Mouse (Mus musculus) skeletal muscle tissue, adult 2 months (tissue): Measurements from ENCODE around the gene Gm47429.
A peak's percentile ranks its signal among the peaks of the same experiment; 100 is the strongest.
"Not testable (repeated sequence)": the region's sequence is repeated elsewhere in the genome, so short reads cannot be mapped to it uniquely, and the experiment has no call there.

ENCODE experiments used
- DNase-seq: peaks from one replicate; pipeline ENCODE4 v3.0.0-alpha.2; 2012; ENCODE audit warnings: low read depth, low spot score

Gene Gm47429

GRCm38 (mm10) chr13:50443812-50444211 is at the start of gene Gm47429:
Gene Gm47429, minus strand, starts transcription at chr13:50443912.
- no peak for DNase-seq

GRCm38 (mm10) chr13:50488510-50488909 is 44.8 kb upstream of the Gm47429 start:
- not testable (repeated sequence) for DNase-seq

GRCm38 (mm10) chr13:50467007-50467406 is 23.3 kb upstream of the Gm47429 start, which contains the start of gene Nutm2:
Gene Nutm2, plus strand, starts transcription at chr13:50467307.
- no peak for DNase-seq

GRCm38 (mm10) chr13:50464621-50465562 is 21.2 kb upstream of the Gm47429 start:
- no peak for DNase-seq

- DNase-seq: not testable (repeated sequence)
Measured at GRCm38 (mm10) chr13:50460433-50460832, 16.7 kb upstream of the Gm47429 start.

GRCm38 (mm10) chr13:50453426-50453825 is 9.7 kb upstream of the Gm47429 start:
- DNase-seq: no peak

GRCm38 (mm10) chr13:50452266-50452665 is 8.6 kb upstream of the Gm47429 start:
- DNase-seq: not testable (repeated sequence)

DNA sequence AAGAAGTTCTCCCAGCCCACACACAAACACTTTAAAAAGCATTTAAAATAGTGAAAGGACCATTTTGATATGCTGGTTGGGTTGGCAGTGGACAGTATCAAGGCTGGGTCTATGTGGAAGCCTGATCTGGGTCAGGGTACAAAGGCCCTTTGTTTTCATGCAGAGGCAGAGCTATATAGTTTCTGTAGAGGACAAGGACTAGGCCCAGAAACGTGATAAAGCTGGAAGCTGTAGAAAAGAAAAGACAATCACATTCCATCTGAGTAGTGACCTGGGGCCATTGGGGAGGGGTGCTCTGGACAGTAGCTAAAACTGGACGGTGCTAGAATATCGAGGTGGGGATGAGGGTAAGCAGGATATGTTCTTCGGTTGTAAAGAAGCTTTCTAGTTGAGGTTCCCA is 1.5 kb upstream of the Gm47429 start:
- no peak for DNase-seq

DNA sequence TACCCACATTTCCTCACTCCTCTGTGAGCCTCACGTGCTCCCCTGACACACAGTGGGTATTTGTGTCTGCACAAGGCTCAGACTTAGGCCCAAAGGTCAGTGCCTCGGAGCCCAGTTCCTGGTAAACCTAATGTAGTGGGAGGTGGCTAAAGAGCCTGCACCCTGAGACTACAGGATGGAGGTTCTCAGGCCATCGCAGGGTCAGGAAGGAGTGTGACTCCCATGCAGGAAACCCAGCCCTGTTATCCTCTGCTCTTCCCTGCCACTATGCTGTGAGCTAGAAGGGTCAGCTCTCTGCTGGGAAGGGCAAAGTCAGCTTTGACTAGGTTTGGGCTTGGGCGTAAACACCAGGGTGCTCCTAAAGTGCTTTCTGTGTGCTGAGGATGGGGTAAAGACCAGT is 17.0 kb downstream of the Gm47429 start:
- no peak for DNase-seq

GRCm38 (mm10) chr13:50424517-50424916 is 19.2 kb downstream of the Gm47429 start:
- no peak for DNase-seq

GRCm38 (mm10) chr13:50423625-50424209 is 20.0 kb downstream of the Gm47429 start:
- DNase-seq: peak; percentile 13

DNA sequence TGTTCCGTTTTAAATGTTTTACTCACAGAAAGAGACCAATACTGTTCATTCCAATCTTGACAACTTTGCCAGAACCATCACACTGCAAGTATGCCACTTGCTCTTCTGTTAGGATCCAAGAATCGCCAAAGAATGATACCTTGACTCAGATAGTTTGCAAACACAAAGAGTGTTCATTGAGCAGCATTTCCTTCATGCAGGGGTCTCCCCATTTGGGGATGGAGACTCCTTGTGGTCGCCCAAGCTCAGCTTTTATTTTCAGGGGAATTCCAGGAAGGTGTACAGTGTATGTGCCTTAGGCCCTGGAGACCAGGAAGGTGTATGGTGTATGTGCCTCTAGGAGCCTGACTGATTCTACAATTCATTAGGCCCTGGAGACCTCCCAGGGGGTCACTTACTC is 25.3 kb downstream of the Gm47429 start:
- DNase-seq: no peak

DNA sequence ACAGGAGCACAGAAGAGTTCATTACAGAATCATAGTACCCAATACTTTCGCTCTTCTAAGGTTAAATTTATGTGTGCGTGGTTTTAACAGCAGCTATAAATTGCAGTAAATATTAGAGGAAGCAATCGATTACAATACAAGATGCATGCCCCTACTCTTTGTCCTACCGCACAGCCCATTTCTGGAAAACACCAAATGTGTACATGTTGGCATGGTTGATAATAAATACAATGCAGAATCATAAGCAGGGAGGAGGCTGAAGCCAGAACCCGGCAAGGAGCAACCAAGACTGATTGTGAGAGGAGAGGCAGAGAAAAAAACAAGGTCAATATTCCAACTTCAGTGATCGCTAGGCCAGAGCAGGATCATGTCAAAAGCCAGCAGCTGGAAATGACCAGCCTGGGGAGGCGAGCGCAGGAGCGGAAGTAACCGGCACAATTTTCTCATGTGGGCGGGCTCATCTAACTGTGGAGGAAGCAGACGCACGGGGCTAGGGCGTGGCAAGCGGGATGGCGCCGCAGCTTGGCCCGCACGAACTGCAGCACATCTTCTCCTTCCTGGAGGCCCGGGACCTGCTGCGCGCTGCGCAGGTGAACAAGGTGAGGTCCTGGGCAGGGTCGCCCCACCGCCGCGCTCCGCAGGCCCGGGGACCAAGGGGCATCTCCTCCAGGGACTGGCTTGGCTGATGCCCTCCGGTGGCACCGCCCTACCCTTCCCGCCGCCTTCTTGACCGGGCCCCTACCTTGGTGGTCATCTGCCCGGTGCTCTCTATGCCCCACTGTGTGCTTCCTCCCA is 26.1 kb downstream of the Gm47429 start, which contains the start of gene Fbxw17:
TSS of gene Fbxw17 (plus strand) at position 476 of the 795 bp plus-strand sequence.
- DNase-seq: peak; percentile 38
